Mouse (Mus musculus): ENCODE measurements around the gene Dctd. TPM values are rescaled to one million over a fixed set of nuclear protein-coding genes. Genes with fewer than 3 reads are reported as not detected.

Gene Dctd
- total RNA-seq, 2 experiments from 2014 or later = 1.2 to 1.4 TPM

Other genes with a start within 250 kb of the Dctd start
- 1 to 10 TPM; 5.6 to 6.4 TPM for gene Wwc2, start 108.2 kb upstream of the Dctd start, total RNA-seq (2021)